In the genomic region with DNA sequence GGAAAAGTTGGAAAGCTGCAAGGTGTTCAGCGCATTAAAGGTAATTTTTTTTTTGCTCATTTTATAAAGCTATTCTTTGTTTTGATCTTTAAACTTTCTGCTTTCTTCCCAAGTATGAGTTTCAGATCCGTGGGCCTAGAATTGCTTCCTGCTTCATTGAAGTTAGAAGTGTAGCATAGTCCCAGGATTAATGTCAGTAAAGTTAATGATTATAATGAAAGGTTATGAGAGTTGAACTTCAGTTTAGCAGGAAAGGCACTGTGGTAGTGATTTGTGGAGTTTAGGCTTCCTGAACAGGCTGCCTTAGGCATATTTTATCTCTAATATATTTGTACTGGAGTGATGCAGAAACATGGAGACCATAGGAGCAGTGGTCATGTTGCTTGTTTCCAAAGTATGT, we compare ENCODE assay signal across 25 mouse cellular contexts. TPM values are rescaled to one million over a fixed set of nuclear protein-coding genes. Genes with fewer than 3 reads are reported as not detected.
DNase-seq lines count a peak whose midpoint lies in the region; ATAC-seq and TF ChIP-seq lines count a peak whose summit lies in the region.
"Had no signal": no experiment of that assay in that cellular context is flagged by ENCODE, and none has a peak within 500 bp of the region (broad histone marks: within the 10 kb centered on the region; RNA-seq: fewer than 3 reads in every experiment).

No protein-coding gene starts in this region.

- H3K4me1 ChIP-seq in kidney, adult 2 months (ENCODE audit: control insufficient read depth, insufficient read depth, low read length): peaks cover 12% of the 10 kb centered on the region; the same call in 1 of the 2 replicates
- H3K4me1 ChIP-seq in kidney, embryonic 14.5 days (ENCODE audit: control insufficient read depth, insufficient read depth, low read length): no peaks in the 10 kb centered on the region
- 0 out of 2 replicates have a peak, but pooled peaks cover 6% of the 10 kb centered on the region for H3K4me1 ChIP-seq in kidney, embryonic 16.5 days (ENCODE audit: insufficient read depth, low read length)
- peaks cover 8% of the 10 kb centered on the region; the same call in 1 of the 2 replicates for H3K4me1 ChIP-seq in small intestine, adult 2 months (ENCODE audit: control insufficient read depth, insufficient read depth, insufficient read length, low read length)
- H3K4me1 ChIP-seq: embryonic facial prominence, embryonic 10.5 days; embryonic facial prominence, embryonic 12.5 days had no signal

- TF ChIP-seq POLR2A in kidney, adult 2 months (IDR thresholded peaks at IDR 0.05; ENCODE audit: low read depth, low read length): no peak
- TF ChIP-seq POLR2A in small intestine, adult 2 months (IDR thresholded peaks at IDR 0.05; ENCODE audit: low read depth, low read length): no peak

- 21% methylated on average over 2 of the region's 2 CpGs for WGBS in kidney, adult 2 months
- 81% methylated on average over 2 of the region's 2 CpGs for WGBS in kidney, embryonic 14.5 days
- WGBS in kidney, embryonic 16.5 days: 64% methylated on average over 2 of the region's 2 CpGs
- 48% methylated on average over 2 of the region's 2 CpGs for WGBS in small intestine, adult 2 months

- H3K9me3 ChIP-seq in kidney, embryonic 14.5 days (ENCODE audit: control insufficient read depth, low read length): no peaks in the 10 kb centered on the region
- no peaks in the 10 kb centered on the region for H3K9me3 ChIP-seq in kidney, embryonic 16.5 days (ENCODE audit: low read length)
- H3K9me3 ChIP-seq: embryonic facial prominence, embryonic 10.5 days; embryonic facial prominence, embryonic 12.5 days; forebrain, embryonic 13.5 days; G1E had no signal

- H3K27me3 ChIP-seq in kidney, adult 2 months (replicated peaks; ENCODE audit: control insufficient read depth, insufficient read depth, low read length): no peaks in the 10 kb centered on the region
- H3K27me3 ChIP-seq in kidney, embryonic 14.5 days (ENCODE audit: control insufficient read depth, insufficient read depth, low read length): no peaks in the 10 kb centered on the region
- no peaks in the 10 kb centered on the region for H3K27me3 ChIP-seq in kidney, embryonic 16.5 days (ENCODE audit: insufficient read depth, low read length)
- H3K27me3 ChIP-seq in small intestine, adult 2 months (ENCODE audit: control insufficient read depth, insufficient read depth, low read length): no peaks in the 10 kb centered on the region
- H3K27me3 ChIP-seq: CH12.LX; embryonic facial prominence, embryonic 12.5 days; forebrain, embryonic 13.5 days had no signal

- H3K9ac ChIP-seq in kidney, embryonic 14.5 days (ENCODE audit: low read depth, low read length): no peak overlapping the region
- H3K9ac ChIP-seq in kidney, embryonic 16.5 days (replicated peaks; ENCODE audit: low read length): no peak overlapping the region
- H3K9ac ChIP-seq: embryonic facial prominence, embryonic 12.5 days; forebrain, embryonic 13.5 days had no signal

- no peak for TF ChIP-seq CTCF in kidney, adult 2 months (conservative IDR thresholded peaks at IDR 0.05; ENCODE audit: insufficient read depth, insufficient read length, low read depth, low read length)
- no peak for TF ChIP-seq CTCF in small intestine, adult 2 months (IDR thresholded peaks at IDR 0.05; ENCODE audit: extremely low read depth, insufficient read length, insufficient replicate concordance, low read depth, low read length)

- peak; percentile 45 for DNase-seq in kidney, adult 2 months
- DNase-seq in kidney, postnatal 10 days: no peak
- no peak for DNase-seq in kidney, postnatal 4 days
- no peak for DNase-seq in kidney, adult 18-20 months
- DNase-seq in layer of hippocampus, adult 11-12 months (ENCODE audit: low spot score): no peak
- DNase-seq: adrenal gland, adult 8-10 months; adrenal gland, postnatal 14 days; adrenal gland, postnatal 36 days; B cell, adult 2 months; cerebellum, adult 11-12 months; cerebellum, adult 2 months; cerebellum, adult 9-10 months; cerebellum, postnatal 10 days; cerebellum, postnatal 25 days had no signal

- no peak for ATAC-seq in kidney, embryonic 14.5 days (ENCODE audit: low FRiP score, low TSS enrichment)
- peak; percentile 84; the same call in 1 of the 2 replicates for ATAC-seq in kidney, embryonic 16.5 days (ENCODE audit: low FRiP score, low TSS enrichment)
- ATAC-seq: activated CD4-positive, CD25-positive, alpha-beta regulatory T cell, adult 4 months; CD4-positive, CD25-positive, alpha-beta regulatory T cell, adult 4 months; forebrain, embryonic 13.5 days; Patski had no signal

- H3K27ac ChIP-seq in kidney, adult 2 months (ENCODE audit: insufficient read depth, low read depth, low read length): peak overlapping the region; percentile 43
- peak overlapping the region; percentile 24; the same call in 1 of the 2 replicates for H3K27ac ChIP-seq in kidney, embryonic 14.5 days (ENCODE audit: low read depth, low read length)
- peak overlapping the region; percentile 76 for H3K27ac ChIP-seq in kidney, embryonic 16.5 days (ENCODE audit: low read length)
- H3K27ac ChIP-seq in small intestine, adult 2 months (ENCODE audit: insufficient read depth, low read depth, low read length): peak overlapping the region; percentile 44; the same call in 1 of the 2 replicates
- H3K27ac ChIP-seq: embryonic facial prominence, embryonic 10.5 days; embryonic facial prominence, embryonic 12.5 days; forebrain, embryonic 13.5 days had no signal

- no peak overlapping the region for H3K4me2 ChIP-seq in kidney, embryonic 14.5 days (replicated peaks; ENCODE audit: low read depth, low read length)
- H3K4me2 ChIP-seq in kidney, embryonic 16.5 days (replicated peaks; ENCODE audit: low read depth, low read length): no peak overlapping the region
- H3K4me2 ChIP-seq: embryonic facial prominence, embryonic 12.5 days; forebrain, embryonic 13.5 days had no signal

- no peak overlapping the region for H3K4me3 ChIP-seq in kidney, adult 2 months (ENCODE audit: insufficient read depth, low read depth, low read length)
- no peak overlapping the region for H3K4me3 ChIP-seq in kidney, embryonic 14.5 days (ENCODE audit: low read length)
- H3K4me3 ChIP-seq in kidney, embryonic 16.5 days (ENCODE audit: low read length): no peak overlapping the region
- H3K4me3 ChIP-seq in small intestine, adult 2 months (ENCODE audit: low read depth, low read length): no peak overlapping the region
- H3K4me3 ChIP-seq: embryonic facial prominence, embryonic 10.5 days; embryonic facial prominence, embryonic 12.5 days; forebrain, embryonic 13.5 days had no signal

- H3K36me3 ChIP-seq in kidney, adult 2 months (ENCODE audit: control insufficient read depth, insufficient read depth, low read length): no peaks in the 10 kb centered on the region
- no peaks in the 10 kb centered on the region; the same call in 1 of the 2 replicates for H3K36me3 ChIP-seq in kidney, embryonic 14.5 days (ENCODE audit: control insufficient read depth, insufficient read depth, low read length)
- peaks cover 6% of the 10 kb centered on the region; the same call in 1 of the 2 replicates for H3K36me3 ChIP-seq in kidney, embryonic 16.5 days (ENCODE audit: insufficient read depth, low read length)
- H3K36me3 ChIP-seq in small intestine, adult 2 months (ENCODE audit: control insufficient read depth, insufficient read depth, low read length): no peaks in the 10 kb centered on the region
- H3K36me3 ChIP-seq: embryonic facial prominence, embryonic 12.5 days had no signal

RNA-seq across cellular contexts. Expression of gene Tlr13, which starts 57.4 kb away (rescaled TPM):
- 0.31 and 0.48 TPM in 2 replicates for polyA plus RNA-seq in kidney, adult 2 months (2012; rRNA removed)
- polyA plus RNA-seq in kidney, embryonic 14.5 days (2014; fragmentation: Nextera tagmentation; extraction: Ambion mirVana): 0.31 and 0.47 TPM in 2 replicates
- 0.40 and 0.44 TPM in 2 replicates for polyA plus RNA-seq in kidney, embryonic 16.5 days (2015; fragmentation: Nextera tagmentation; extraction: Ambion mirVana)
- polyA plus RNA-seq in small intestine, adult 2 months (2012; rRNA removed): 0.11 and 0.30 TPM in 2 replicates
- polyA plus RNA-seq: CD4-positive, CD25-positive, alpha-beta regulatory T cell, adult 4 months; G1E; Patski had no signal

RNA-seq across cellular contexts. Expression of gene Atp7a, which starts 58.5 kb away (rescaled TPM):
- 4.4 and 5.0 TPM in 2 replicates for polyA plus RNA-seq in kidney, adult 2 months (2012; rRNA removed)
- 15.8 and 37.8 TPM in 2 replicates for polyA plus RNA-seq in kidney, embryonic 14.5 days (2014; fragmentation: Nextera tagmentation; extraction: Ambion mirVana)
- polyA plus RNA-seq in kidney, embryonic 16.5 days (2015; fragmentation: Nextera tagmentation; extraction: Ambion mirVana): 29.0 and 29.4 TPM in 2 replicates
- 0.67 and 1.0 TPM in 2 replicates for polyA plus RNA-seq in small intestine, adult 2 months (2012; rRNA removed)

Comparison
In these comparisons a context has a peak if more than half of its experiments do, and no peak if none do; other contexts are left out.
1. H3K27ac ChIP-seq: peak in every context shown above with its lines; median percentile 76 in kidney, embryonic 16.5 days; 44 in small intestine, adult 2 months; 43 in kidney, adult 2 months; 24 in kidney, embryonic 14.5 days.